Comparison of ENCODE assay signal across 15 mouse cellular contexts in the genomic region with DNA sequence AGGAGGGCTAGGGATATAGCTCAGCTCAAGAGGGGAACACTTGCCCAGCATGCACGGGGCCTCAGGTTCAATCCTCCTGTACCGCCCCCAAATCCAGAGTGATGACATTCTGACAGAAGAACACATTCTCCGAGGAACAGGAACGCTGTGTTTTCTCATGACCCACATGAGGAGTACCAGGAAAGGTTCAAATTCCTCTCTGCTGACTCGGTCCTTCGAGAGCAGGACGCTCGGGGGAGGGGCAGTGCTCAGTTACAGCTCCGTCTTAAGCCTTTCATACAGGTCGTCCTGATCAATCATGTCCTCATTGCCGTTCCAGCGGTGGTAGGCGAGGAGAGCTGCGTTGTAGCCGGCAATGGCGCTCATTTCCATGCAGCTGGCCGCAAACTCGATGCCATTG. TPM values are rescaled to one million over a fixed set of nuclear protein-coding genes. Genes with fewer than 3 reads are reported as not detected.
"Had no signal": no experiment of that assay in that cellular context is flagged by ENCODE, and none has a peak within 500 bp of the region (broad histone marks: within the 10 kb centered on the region; RNA-seq: fewer than 3 reads in every experiment).

No protein-coding gene starts in this region.

- ATAC-seq: hindbrain, postnatal 0 days; lung, postnatal 0 days; midbrain, embryonic 13.5 days had no signal

- H3K27ac ChIP-seq: hindbrain, postnatal 0 days; limb, embryonic 12.5 days; liver, embryonic 15.5 days; midbrain, embryonic 13.5 days; stomach, postnatal 0 days had no signal

- H3K4me3 ChIP-seq: limb, embryonic 12.5 days; liver, embryonic 15.5 days; midbrain, embryonic 13.5 days had no signal

- H3K4me1 ChIP-seq: limb, embryonic 12.5 days had no signal

- H3K9me3 ChIP-seq: limb, embryonic 12.5 days; liver, embryonic 15.5 days; midbrain, embryonic 13.5 days had no signal

- DNase-seq: liver; lung, adult 2 months; lung, postnatal 36 days; thymus, postnatal 4 days had no signal

- H3K9ac ChIP-seq: limb, embryonic 12.5 days; liver, embryonic 15.5 days; midbrain, embryonic 13.5 days had no signal

- H3K4me2 ChIP-seq: limb, embryonic 12.5 days; liver, embryonic 15.5 days; midbrain, embryonic 13.5 days had no signal

- H3K27me3 ChIP-seq: limb, embryonic 12.5 days; liver, embryonic 15.5 days; midbrain, embryonic 13.5 days had no signal

RNA-seq across cellular contexts. Expression of a gene that starts 38.0 kb away (rescaled TPM):
- total RNA-seq: hindbrain, postnatal 0 days; left cerebral cortex, postnatal 36 days; megakaryocyte progenitor cell, adult 5-6 weeks; neutrophil, adult 5-6 weeks had no signal
- polyA plus RNA-seq: hindbrain, postnatal 0 days; intestine, embryonic 14.5 days; limb, embryonic 12.5 days; liver, embryonic 15.5 days; lung, postnatal 0 days; midbrain, embryonic 13.5 days; neural tube, embryonic 11.5 days; stomach, postnatal 0 days had no signal
